Mouse (Mus musculus) liver, postnatal 0 days (tissue): Measurements from ENCODE around the gene Trcg1.

Experiments
- CTCF ChIP-seq: sonication (generic); IDR thresholded peaks from 2 replicates; pipeline ENCODE4 v1.5.1; 2016; ENCODE audit warnings: antibody characterized with exemption, low read depth
- EP300 ChIP-seq: IDR thresholded peaks from 2 replicates; pipeline ENCODE4 v1.6.1; 2016; ENCODE audit warnings: antibody characterized with exemption, low read depth, mild to moderate bottlenecking

GRCm38 (mm10) chr9:57209316-57209715 is 27.0 kb upstream of the Trcg1 start:
- TF ChIP-seq CTCF (peak; percentile 64), EP300 (no peak)
